Mouse (Mus musculus) olfactory bulb, adult 2 months (tissue): ENCODE results near the gene Adcy5. TPM values are rescaled to one million over a fixed set of nuclear protein-coding genes. Genes with fewer than 3 reads are reported as not detected.
A peak's percentile ranks its signal among the peaks of the same experiment; 100 is the strongest.

Experiments used
- H3K27ac ChIP-seq: fragments of 200-500 bp; 2 replicates; pipeline ENCODE4 v1.5.1; 2012; ENCODE audit warnings: low read depth, low read length; ENCODE audit not compliant: insufficient read depth
- H3K4me1 ChIP-seq: fragments of 200-500 bp; 2 replicates; pipeline ENCODE4 v1.6.1; 2012; ENCODE audit warnings: low read length; ENCODE audit not compliant: control insufficient read depth, insufficient read depth
- H3K4me3 ChIP-seq: fragments of 200-500 bp; 2 replicates; pipeline ENCODE4 v1.5.1; 2012; ENCODE audit warnings: mild to moderate bottlenecking, low read depth, low read length, moderate library complexity; ENCODE audit not compliant: insufficient read depth
- CTCF ChIP-seq: fragments of 200-500 bp; IDR thresholded peaks from 2 replicates; pipeline ENCODE4 v1.5.1; 2012; ENCODE audit warnings: low read depth, mild to moderate bottlenecking, low read length, moderate library complexity; ENCODE audit not compliant: insufficient read depth
- POLR2A ChIP-seq: fragments of 200-500 bp; IDR thresholded peaks from 2 replicates; pipeline ENCODE4 v1.6.1; 2012; ENCODE audit warnings: mild to moderate bottlenecking, low read depth, low read length, moderate library complexity; ENCODE audit not compliant: insufficient read depth
- WGBS: fragments of 180-500 bp; shearing (Covaris S2); methylation state at CpG from one replicate; pipeline ENCODE4 v1.1.7; 2018; 5-methylcytosine and 5-hydroxymethylcytosine counted together
- polyA plus RNA-seq: library from polyadenylated mRNA; stranded (reverse); fragments of >200 nt; gene quantifications from 2 replicates; pipeline ENCODE4 v1.2.4, GENCODE M21; 2012; ENCODE audit warnings: low replicate concordance; ENCODE audit not compliant: missing spikeins, insufficient read depth, insufficient read length

The Adcy5 gene
- polyA plus RNA-seq, 1 experiment, result not detected

DNA sequence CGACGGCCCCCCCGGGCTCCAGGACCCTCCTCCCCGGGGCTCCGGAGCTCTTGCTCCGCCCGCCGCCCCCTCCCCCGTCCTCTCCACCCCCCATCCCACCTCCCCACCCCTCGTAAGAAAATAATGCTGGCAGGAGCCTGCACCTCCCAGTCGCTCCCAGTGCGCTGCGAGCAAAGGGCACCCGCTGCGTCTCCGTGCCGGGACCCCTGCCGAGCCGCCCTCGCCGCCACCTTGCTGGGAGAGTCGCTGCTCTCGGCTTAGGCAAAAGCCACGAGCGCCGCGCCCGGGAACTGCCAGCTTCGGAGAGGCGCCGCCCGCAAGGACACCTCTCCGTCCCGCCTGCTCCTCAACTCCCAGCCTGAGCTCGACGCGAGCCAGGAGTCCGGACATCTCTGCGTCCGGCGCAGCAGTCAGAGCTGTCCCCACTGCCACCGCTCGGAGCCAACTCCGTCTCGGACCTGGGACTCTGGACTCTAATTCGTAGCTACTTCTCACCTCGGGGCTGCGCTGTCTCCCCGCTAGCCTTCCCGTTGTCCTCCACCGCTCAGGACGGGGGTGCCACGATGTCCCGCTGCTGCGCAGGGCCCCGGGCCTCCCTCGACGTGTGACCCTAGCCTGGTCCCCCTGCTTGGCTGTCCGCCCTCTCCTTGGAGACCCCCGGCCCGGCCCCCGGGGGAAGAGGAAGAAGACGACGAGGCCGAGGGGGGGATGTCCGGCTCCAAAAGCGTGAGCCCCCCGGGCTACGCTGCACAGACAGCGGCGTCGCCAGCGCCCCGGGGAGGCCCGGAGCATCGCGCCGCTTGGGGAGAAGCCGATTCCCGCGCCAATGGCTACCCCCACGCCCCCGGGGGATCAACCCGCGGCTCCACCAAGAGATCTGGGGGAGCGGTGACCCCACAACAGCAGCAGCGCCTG, 971 bp downstream of the Adcy5 start:
- peaks cover 25% of the 10 kb centered on the region for H3K4me1 ChIP-seq
- WGBS, result 1% methylated on average over 82 of the region's 87 CpGs
- TF ChIP-seq CTCF (no peak), POLR2A (no peak)
- H3K27ac ChIP-seq, result 0 out of 2 replicates have a peak overlapping the region, but pooled peaks have one; percentile 64
- H3K4me3 ChIP-seq, result peak overlapping the region; percentile 81

DNA sequence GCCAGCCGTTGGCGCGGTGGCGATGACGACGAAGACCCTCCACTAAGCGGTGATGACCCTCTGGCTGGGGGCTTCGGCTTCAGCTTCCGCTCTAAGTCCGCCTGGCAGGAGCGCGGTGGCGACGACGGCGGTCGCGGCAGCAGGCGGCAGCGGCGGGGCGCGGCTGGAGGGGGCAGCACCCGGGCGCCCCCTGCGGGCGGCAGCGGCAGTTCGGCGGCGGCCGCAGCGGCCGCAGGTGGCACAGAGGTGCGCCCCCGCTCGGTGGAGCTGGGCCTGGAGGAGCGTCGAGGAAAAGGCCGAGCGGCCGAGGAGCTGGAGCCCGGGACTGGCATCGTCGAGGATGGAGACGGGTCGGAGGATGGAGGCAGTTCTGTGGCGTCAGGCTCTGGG, 1.6 kb downstream of the Adcy5 start:
- H3K4me1 ChIP-seq, result peaks cover 30% of the 10 kb centered on the region
- TF ChIP-seq POLR2A, result no peak
- peak; percentile 76 for TF ChIP-seq CTCF
- H3K27ac ChIP-seq, result no peak overlapping the region
- H3K4me3 ChIP-seq, result peak overlapping the region; percentile 81
- 4% methylated on average over 48 of the region's 48 CpGs for WGBS

DNA sequence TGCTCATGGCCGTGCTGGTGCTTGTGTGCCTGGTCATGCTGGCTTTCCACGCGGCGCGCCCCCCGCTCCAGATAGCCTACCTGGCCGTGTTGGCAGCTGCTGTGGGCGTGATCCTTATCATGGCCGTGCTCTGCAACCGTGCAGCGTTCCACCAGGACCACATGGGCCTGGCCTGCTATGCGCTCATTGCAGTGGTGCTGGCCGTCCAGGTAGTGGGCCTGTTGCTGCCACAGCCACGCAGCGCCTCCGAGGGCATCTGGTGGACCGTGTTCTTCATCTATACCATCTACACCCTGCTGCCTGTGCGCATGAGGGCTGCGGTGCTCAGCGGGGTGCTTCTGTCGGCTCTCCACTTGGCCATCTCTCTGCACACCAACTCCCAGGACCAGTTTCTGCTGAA, 2.2 kb downstream of the Adcy5 start:
- Histone ChIP-seq H3K4me1 (peaks cover 34% of the 10 kb centered on the region), H3K27ac (no peak overlapping the region), H3K4me3 (peak overlapping the region; percentile 81)
- WGBS, result 79% methylated on average over 21 of the region's 21 CpGs
- TF ChIP-seq CTCF, result no peak
- TF ChIP-seq POLR2A, result no peak

DNA sequence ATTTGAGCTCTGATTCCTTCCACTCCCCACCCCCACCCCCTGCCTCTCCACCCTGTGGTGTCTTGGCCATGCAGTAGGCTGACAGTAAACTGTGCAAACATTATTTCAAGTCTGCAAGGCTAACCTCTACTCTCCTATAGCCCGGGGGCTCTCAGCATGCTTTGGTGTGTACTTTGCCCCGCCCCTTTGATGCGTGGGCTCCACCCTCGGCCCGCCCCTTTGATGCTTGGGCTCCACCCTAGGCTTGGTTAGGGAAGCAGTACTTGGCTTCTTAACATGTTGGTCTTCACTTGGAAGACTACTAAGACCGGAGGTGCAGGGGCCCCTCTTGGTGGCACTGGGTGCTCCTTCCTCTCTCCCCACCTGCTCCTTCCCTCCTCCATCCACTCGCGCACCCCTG, 4.9 kb downstream of the Adcy5 start:
- no peak for TF ChIP-seq POLR2A
- no peak for TF ChIP-seq CTCF
- peak overlapping the region; percentile 21; the same call in 1 of the 2 replicates for H3K4me3 ChIP-seq
- 64% methylated on average over 8 of the region's 8 CpGs for WGBS
- peaks cover 35% of the 10 kb centered on the region for H3K4me1 ChIP-seq
- H3K27ac ChIP-seq, result no peak overlapping the region

DNA sequence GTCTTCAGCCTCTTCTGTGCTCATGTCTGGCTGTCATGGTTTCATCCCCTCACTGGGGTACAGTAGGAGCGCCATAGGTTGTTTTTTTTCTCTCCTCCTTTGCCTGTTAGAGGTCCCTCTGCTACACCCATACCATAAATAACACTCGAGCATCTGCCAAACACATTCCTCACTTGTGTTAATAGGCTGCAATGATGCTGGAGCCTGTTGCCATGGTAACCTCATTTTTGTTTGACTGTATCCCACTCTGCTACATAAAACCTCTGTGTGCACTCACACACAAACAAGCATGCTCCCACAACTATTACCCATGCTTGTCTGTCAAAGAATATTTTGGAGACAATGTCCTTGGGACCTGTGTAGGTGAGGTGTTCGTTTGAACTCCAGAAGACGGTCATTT, 5.3 kb downstream of the Adcy5 start:
- Histone ChIP-seq H3K27ac (no peak overlapping the region), H3K4me3 (peak overlapping the region; percentile 21; the same call in 1 of the 2 replicates), H3K4me1 (peaks cover 39% of the 10 kb centered on the region)
- WGBS, result 58% methylated on average over 4 of the region's 4 CpGs
- TF ChIP-seq POLR2A (no peak), CTCF (no peak)

DNA sequence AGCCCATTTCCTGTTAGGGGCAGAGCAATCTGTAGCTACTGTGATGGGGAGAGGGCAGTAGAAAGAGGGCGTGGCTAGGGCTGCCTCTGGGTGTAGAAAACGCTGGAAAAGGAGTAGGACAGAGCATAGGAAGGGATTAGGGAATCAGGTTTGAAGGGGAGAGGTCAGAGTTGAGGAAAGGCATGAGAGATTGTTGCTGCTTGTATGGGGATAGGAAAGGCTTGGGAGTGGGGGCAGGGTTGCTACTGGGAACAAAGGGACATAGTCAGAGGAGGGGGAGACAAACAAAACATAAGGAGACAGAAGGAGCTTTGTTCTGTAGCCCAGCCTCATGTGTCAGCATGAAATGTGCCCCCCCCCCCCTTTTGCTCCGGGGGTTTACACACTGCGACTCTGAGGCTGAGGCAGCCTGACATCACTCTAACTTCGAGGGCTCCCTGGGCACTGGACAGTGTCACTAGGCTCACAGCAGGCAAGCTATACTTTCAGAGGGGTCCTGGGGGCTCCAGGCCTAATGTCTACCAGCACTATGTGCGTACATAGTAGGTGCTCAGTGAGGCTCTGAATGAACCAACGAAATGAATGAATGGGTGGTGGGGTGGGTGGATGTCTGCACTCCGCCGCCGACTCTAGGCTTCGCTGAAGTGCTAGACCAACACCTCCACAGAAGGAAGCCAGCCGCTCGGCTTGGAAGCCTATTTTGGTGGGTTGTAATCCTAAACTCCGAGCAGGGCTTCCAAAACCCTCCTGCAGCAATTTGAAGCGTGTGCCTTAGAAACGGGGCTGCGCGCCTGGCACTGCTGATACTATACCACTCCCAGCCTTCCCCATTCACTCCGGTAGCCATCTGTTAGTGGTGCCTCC, 9.9 kb downstream of the Adcy5 start:
- no peak for TF ChIP-seq CTCF
- no peak for TF ChIP-seq POLR2A
- peaks cover 29% of the 10 kb centered on the region for H3K4me1 ChIP-seq
- no peak overlapping the region for H3K27ac ChIP-seq
- no peak overlapping the region for H3K4me3 ChIP-seq
- 29% methylated on average over 19 of the region's 19 CpGs for whole genome bisulfite sequencing

DNA sequence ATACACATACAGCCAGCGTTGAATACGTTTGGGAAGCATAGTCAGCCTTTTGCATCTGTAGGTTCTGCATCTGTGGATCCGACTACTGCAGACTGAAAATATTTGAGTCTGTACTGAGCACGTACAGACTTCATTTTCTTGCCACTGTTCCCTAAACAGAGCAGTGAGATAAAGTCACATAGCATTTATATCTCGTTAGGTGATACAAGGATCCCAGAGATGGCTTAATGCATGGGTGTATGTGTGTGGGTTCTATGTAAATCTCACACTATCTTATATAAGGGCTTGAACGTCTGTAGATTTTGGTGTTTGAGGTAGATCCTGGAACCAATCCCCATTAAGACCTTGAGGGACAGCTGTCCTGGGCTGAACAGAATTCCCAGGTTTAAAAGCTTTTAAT, 10.7 kb downstream of the Adcy5 start:
- 66% methylated on average over 6 of the region's 6 CpGs for WGBS
- H3K27ac ChIP-seq, result no peak overlapping the region

DNA sequence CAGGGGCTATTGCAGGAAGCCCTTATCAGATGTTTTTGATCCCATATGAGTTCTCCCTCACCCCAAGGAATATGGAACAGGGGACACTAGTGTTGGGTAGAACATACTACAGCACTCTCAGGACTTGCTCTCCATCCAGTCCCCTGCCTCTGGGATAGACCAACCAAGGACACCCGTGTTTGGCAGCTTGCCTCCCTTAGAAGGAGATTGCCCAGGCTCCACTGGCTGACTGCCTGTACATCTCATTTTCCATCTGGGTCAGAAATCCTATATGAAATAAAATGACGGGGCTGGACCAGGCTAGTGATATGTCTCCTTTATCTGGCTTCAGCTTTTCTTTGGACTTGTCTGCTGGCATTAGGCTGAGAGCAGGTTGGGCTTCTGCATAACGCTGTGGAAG, 11.1 kb downstream of the Adcy5 start:
- TF ChIP-seq POLR2A, result no peak
- TF ChIP-seq CTCF, result no peak
- Histone ChIP-seq H3K4me3 (no peak overlapping the region), H3K4me1 (peaks cover 25% of the 10 kb centered on the region), H3K27ac (no peak overlapping the region)
- WGBS, result 75% methylated on average over 3 of the region's 3 CpGs

More for the DNA sequence above, 10.7 kb downstream of the Adcy5 start:
- no peak for TF ChIP-seq POLR2A
- no peak for TF ChIP-seq CTCF
- Histone ChIP-seq H3K4me3 (no peak overlapping the region), H3K4me1 (peaks cover 26% of the 10 kb centered on the region)

DNA sequence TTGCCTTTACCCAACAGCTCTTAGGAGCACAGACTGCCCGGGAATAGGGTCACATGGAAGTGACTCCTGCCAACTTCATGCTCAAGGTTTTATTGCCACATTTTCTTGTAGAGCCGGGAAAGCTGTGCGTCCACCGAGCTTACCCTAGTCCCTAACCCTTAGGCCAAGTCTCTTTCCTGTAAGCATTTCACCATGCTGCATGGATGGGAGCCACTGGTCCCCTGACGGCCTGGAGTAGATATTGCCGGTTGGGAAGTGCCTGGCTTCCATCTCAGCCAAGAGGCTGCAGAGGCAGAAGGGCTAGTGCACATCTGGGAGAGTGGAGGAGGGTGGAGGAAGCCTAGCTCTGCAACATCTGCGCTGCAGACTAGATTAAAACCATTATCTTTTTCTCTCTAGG, 14.8 kb downstream of the Adcy5 start:
- WGBS, result 80% methylated on average over 7 of the region's 7 CpGs
- Histone ChIP-seq H3K27ac (no peak overlapping the region), H3K4me1 (peaks cover 36% of the 10 kb centered on the region), H3K4me3 (no peak overlapping the region)
- no peak for TF ChIP-seq POLR2A
- no peak for TF ChIP-seq CTCF
